Mouse (Mus musculus): ENCODE results near the gene Epdr1. TPM values are rescaled to one million over a fixed set of nuclear protein-coding genes. Genes with fewer than 3 reads are reported as not detected.
"Not testable (repeated sequence)": the region's sequence is repeated elsewhere in the genome, so short reads cannot be mapped to it uniquely, and the experiment has no call there.

Epdr1 gene
- total RNA-seq, 4 experiments from 2014 or later = 90.8 to 132 (median 107) TPM

DNA sequence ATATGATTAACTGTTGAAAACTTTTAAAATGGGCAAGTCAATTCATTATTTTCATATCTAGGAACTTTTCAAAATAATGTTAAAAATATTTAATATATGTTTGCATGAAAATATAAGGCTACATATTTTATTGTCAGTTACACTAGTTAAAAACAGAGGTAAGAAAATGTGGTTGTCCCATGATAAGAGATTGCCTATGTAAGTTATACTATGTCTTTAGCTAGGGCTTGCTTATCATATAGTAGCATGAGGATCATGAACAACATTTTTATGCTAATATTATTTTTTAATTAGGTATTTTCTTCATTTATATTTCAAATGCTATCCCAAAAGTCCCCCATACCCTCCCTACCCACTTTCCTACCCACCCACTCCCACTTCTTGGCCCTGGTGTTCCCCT is 14.8 kb downstream of the Epdr1 start:
- DNase-seq (ENCODE audit: low spot score in 2 of 2) = no peak

DNA sequence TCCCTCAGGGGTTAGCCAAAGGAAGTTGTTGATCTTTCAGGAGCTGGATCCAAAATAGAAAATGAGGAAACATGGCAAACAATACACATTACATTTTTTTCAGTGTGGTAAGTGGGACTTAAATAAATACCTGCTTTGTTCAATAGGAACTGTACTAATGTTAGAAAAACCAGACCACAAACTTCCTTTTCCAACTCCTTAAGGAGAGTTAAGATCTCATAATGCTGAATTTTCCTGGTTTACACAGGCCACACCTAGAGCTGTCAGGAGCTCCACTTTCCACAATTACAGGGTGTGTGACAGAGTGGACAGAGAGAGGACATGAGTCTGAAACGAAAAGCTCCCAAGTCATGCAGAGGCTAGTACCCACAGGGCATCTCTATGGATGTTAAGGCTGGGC is 16.0 kb downstream of the Epdr1 start:
- no peak for DNase-seq (ENCODE audit: low spot score in 2 of 2)

DNA sequence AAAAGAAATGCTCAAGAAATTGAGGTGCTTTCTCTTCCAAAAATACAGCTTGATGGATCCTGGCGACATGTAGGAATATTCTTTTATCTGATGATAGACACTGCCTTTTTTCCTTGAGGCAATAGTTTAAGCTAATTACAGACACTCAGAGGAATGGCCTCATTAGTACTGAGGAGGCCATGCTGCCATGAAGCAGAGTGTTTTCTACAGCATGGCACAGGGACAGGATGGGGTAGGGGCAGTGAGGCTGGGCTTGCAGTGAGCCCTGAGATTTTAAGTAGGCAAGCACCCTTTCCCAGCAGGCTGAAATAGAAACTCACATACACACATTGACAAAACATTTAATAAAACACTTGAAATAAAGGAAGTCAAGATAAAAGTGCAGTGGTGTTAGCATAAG is 17.2 kb downstream of the Epdr1 start:
- DNase-seq (ENCODE audit: low spot score in 2 of 2) = no peak

DNA sequence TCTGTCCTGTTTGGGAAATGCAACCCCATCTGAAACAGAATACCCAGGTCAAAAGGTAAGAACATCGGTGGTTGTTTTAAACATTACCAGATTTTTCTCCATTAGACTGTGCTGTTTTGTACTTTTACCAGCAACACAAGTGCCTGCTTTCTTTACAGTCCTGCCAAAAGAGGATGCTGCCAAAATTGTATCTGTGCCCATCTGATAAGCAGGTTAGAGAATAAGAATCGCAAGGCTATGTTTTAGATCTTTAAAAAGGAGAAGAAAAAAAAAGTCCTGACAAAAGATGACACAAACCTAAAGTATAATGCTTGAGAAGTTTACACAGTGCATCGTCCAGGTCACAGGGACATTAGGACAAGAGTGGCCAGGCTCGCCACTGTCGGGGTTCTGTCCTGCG is 20.5 kb downstream of the Epdr1 start:
- DNase-seq (ENCODE audit: low spot score in 2 of 2) = no peak

DNA sequence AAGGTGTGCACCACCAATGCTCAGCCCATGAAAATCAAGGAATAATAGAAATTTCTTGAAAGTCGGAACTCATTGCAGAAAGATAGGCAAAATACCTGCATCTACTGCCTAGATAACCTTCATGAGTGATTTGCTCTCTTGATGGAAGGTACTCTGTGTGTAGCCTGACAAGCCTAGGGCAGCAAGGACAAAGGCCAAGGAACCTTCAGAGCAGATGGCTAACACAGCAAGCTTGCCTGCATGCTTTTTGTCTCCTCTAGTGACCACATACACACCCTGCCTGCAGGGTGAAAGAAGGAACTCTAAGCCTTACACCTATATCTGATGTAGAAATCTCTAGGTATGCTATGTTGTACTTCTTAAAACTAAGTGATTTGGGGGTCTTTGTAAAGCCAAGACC is 24.6 kb downstream of the Epdr1 start:
- DNase-seq (ENCODE audit: low spot score in 2 of 2) = no peak

DNA sequence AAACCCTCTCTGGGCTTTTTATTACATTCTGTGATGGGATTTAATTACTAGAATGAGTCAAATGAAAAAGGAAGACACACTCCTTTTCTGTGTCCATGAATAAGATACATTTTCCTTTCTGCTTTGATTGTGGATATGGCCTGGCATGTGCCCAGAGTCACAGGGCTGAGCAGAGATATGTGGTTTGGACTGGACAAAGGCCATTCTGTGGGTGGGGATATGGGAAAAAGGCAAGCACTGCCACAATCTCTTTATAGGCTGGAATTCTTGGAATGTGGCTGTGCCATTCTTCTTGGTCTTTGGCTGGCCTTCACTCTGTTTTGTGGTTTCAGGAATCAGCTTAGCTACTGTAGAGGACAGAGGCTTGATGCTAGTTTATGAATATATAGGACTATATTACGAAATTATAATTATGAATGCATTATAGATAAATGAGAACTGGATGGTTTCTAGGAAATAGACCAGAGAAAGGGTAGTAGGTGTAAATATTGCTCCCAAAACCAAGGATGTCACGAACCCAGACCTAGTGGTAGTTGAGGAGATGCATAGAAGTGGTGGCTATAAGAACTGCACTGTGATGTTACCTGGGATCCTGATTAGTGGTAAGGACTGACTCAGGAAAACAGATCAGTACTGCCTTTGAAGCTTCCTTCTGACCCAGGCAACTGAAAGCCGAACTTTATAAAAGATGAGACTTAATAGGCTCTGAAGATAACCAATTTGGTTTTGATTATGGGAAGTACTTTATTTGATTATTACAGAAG is 28.5 kb downstream of the Epdr1 start:
- no peak for DNase-seq (ENCODE audit: low spot score in 2 of 2)

DNA sequence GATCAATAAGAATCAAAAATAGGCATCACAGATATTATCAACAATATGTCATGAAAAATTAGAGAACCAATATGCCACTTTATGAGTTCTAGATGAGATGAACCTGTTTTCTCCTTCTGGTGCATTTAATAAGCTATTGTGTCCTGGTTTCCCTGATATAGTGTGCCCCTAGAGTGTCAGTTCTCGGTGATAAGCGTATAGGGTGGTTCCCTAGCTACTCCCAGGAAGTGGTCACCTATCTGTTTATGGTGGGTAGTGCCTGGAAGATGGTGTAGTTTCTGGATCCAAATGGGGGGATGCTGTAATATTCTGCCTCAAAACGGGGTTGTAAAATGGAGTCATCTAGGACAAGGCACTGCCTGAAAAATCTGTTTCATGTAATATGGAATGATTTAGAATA is 43.8 kb downstream of the Epdr1 start:
- no peak for DNase-seq (ENCODE audit: low spot score in 2 of 2)

DNA sequence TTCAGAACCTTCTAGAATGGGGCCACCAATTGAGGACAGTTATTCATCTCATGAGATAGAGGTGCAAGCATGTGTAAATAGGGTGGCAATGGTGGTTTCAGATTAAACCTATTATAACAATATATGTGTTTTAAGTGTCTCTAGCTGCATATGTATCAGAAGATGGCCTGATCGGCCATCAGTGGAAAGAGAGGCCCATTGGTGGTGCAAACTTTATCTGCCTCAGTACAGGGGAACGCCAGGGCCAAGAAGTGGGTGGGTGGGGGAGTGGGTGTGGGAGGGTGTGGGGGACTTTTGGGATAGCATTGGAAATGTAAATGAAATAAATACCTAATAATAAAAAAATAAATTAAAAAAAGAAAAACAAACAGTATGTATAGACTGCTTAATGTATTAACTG is 45.0 kb downstream of the Epdr1 start:
- DNase-seq (ENCODE audit: low spot score in 2 of 2) = not testable (repeated sequence)

DNA sequence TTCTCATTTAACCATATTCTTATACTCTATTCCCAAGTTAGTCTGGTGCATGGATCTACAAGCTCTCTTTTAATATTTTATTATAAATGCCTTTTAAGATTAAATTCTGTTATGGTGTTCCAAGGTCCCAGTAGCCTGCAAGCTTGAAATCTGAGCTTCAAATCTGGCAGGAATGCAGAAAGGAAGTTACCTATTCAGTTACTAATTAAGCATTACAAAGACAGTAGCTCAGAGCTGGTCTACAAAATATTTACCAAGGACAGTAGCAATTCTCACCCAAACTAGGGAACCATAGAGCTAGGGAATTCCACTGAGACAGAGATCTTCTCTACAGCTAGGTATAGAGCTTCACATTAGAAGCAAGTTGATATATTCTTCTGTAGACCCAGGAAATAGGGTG is 49.6 kb downstream of the Epdr1 start:
- not testable (repeated sequence) for DNase-seq (ENCODE audit: low spot score in 2 of 2)

DNA sequence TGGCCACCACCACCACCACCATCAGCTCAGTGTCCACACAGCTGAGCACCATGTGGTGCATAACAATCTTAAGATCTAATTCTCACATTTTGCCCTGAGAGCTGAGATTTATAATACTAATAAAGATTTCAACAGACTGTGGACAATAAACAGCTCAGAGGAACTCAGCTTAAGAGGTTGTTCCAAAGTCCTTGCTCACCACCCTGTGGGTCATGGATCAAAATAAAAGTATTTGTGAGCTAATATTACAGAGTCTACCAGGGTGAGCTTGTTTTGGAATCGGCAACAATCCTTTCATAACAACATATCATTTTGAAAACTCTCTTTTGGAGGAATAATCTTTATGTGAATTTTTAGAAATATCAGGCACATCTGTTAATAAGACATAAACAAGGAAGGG is 57.2 kb downstream of the Epdr1 start:
- DNase-seq (ENCODE audit: low spot score in 2 of 2) = no peak

DNA sequence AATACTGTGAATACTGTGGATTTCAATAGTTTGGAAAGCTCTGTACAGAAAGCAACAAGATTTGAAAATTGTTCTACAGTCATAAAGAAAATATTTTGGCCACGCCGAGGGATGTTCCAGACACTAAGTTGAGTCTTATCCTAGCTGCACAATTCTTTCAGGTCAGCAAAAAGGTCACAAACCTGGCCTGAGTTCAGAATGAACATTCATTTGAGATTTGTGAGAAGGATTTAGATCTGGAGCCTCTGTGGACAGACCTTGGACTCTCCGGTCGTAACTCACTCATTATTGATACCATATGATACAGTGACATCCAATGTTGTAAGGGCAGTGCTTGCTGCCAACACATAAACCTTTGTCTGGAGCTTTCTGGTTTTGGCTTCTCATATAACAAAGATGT is 64.3 kb downstream of the Epdr1 start:
- DNase-seq (ENCODE audit: low spot score in 2 of 2) = no peak

Other genes with a start within 250 kb of the Epdr1 start
- 1 to 10 TPM; 5.9 to 8.8 (median 7.1) TPM for gene Stard3nl, start 224.1 kb downstream of the Epdr1 start, total RNA-seq (2022)
- gene Sfrp4, start 3.2 kb upstream of the Epdr1 start, total RNA-seq (2022) = 1 to 10 TPM in 3 of 4 experiments, under 1 TPM in 1; 0.63 to 2.2 (median 2.1) TPM
- not detected for gene Nme8, start 77.9 kb upstream of the Epdr1 start, total RNA-seq (2022)
- gene Gpr141, start 204.3 kb upstream of the Epdr1 start, total RNA-seq (2022) = not detected